Mouse (Mus musculus): Measurements from ENCODE around the gene Zfp652. TPM values are rescaled to one million over a fixed set of nuclear protein-coding genes. Genes with fewer than 3 reads are reported as not detected.

Gene Zfp652
- total and polyA plus RNA-seq, 3 experiments: 3.0 to 9.8 (median 6.2) TPM

- Histone ChIP-seq H3K9ac (ENCODE audit: insufficient read depth, low read depth) (no peak overlapping the region), H3K36me3 (replicated peaks in 1 of 2; ENCODE audit: control insufficient read depth in 1 of 2, insufficient read depth in 1 of 2, low read length in 1 of 2) (no peaks in the 10 kb centered on the region), H3K9me3 (replicated peaks; ENCODE audit: low read length) (peaks cover 14% of the 10 kb centered on the region), H3K4me1 (ENCODE audit: control insufficient read depth in 1 of 2, insufficient read depth in 2 of 2) (peaks cover 3 to 11% of the 10 kb centered on the region in 2 experiments), H3K4me2 (ENCODE audit: insufficient read depth, low read depth, poor library complexity, severe bottlenecking) (no peak overlapping the region), H3K79me2 (replicated peaks; ENCODE audit: control insufficient read depth, extremely low read depth, insufficient read depth, poor library complexity, severe bottlenecking) (no peaks in the 10 kb centered on the region), H3K4me3 (replicated peaks in 1 of 3; ENCODE audit: low read depth in 2 of 3, low read length in 2 of 3, poor library complexity in 1 of 3) (no peak overlapping the region), H3K27me3 (replicated peaks) (peaks cover 15% of the 10 kb centered on the region), H3K27ac (ENCODE audit: insufficient read depth, low read depth) (no peak overlapping the region)
- in situ Hi-C loops (cut with MboI; ENCODE audit: low pct_ligation_motif_present, low pct_unique_long_range_greater_than_20kb, low sequenced_read_pairs): loop anchor here (5.0 kb wide), 1 partner anchor 33 kb away; no protein-coding TSS in a partner anchor
- DNase-seq (ENCODE audit: extremely low read depth): no peak
- no peak for TF ChIP-seq BHLHE40 (IDR thresholded peaks at IDR 0.05; ENCODE audit: low read depth, low read length)
- TF ChIP-seq TBP (conservative IDR thresholded peaks at IDR 0.05; ENCODE audit: low read depth, low read length): no peak
- TF ChIP-seq SMC3 (IDR thresholded peaks at IDR 0.05; ENCODE audit: low read depth, low read length): no peak
- no peak for TF ChIP-seq JUND (conservative IDR thresholded peaks at IDR 0.05; ENCODE audit: low read depth, low read length)
- TF ChIP-seq SIN3A (IDR thresholded peaks at IDR 0.05; ENCODE audit: low read length): no peak
- no peak for TF ChIP-seq JUN (IDR thresholded peaks at IDR 0.05; ENCODE audit: insufficient read depth, low read depth, low read length)
- TF ChIP-seq ZC3H11A (IDR thresholded peaks at IDR 0.05; ENCODE audit: low read depth, low read length): no peak
- no peak for TF ChIP-seq RAD21 (IDR thresholded peaks at IDR 0.05; ENCODE audit: low read depth, low read length)
- no peak for TF ChIP-seq MAFK (IDR thresholded peaks at IDR 0.05; ENCODE audit: insufficient replicate concordance, low read length)
- TF ChIP-seq USF1 (IDR thresholded peaks at IDR 0.05; ENCODE audit: low read depth, low read length): no peak
- TF ChIP-seq UBTF (IDR thresholded peaks at IDR 0.05; ENCODE audit: low read depth, low read length): no peak
- TF ChIP-seq ZKSCAN1 (IDR thresholded peaks at IDR 0.05; ENCODE audit: borderline replicate concordance, low read depth, low read length): no peak
- dilution Hi-C loops (cut with MboI; ENCODE audit: extremely low pct_ligation_motif_present, extremely low pct_unique_long_range_greater_than_20kb, low sequenced_read_pairs): no loop called here
Measured at GRCm38 (mm10) chr11:95815412-95815811, 102.9 kb downstream of the Zfp652 start.

GRCm38 (mm10) chr11:95819138-95819537 is 106.7 kb downstream of the Zfp652 start:
- no peaks in the 10 kb centered on the region for H3K79me2 ChIP-seq (replicated peaks; ENCODE audit: control insufficient read depth, extremely low read depth, insufficient read depth, poor library complexity, severe bottlenecking)
- no peak overlapping the region for H3K4me2 ChIP-seq (ENCODE audit: insufficient read depth, low read depth, poor library complexity, severe bottlenecking)
- no peak overlapping the region for H3K9ac ChIP-seq (ENCODE audit: insufficient read depth, low read depth)
- H3K9me3 ChIP-seq (replicated peaks; ENCODE audit: low read length): peaks cover 10% of the 10 kb centered on the region
- peaks cover 42% of the 10 kb centered on the region for H3K27me3 ChIP-seq (replicated peaks)
- no peak overlapping the region for H3K4me3 ChIP-seq (replicated peaks in 1 of 3; ENCODE audit: low read depth in 2 of 3, low read length in 2 of 3, poor library complexity in 1 of 3)
- no peaks in the 10 kb centered on the region for H3K36me3 ChIP-seq (replicated peaks in 1 of 2; ENCODE audit: control insufficient read depth in 1 of 2, insufficient read depth in 1 of 2, low read length in 1 of 2)
- in situ Hi-C loops (cut with MboI; ENCODE audit: low pct_ligation_motif_present, low pct_unique_long_range_greater_than_20kb, low sequenced_read_pairs): loop anchor here (5.0 kb wide), 1 partner anchor 37 kb away; no protein-coding TSS in a partner anchor
- H3K27ac ChIP-seq (ENCODE audit: insufficient read depth, low read depth): no peak overlapping the region
- no peak for TF ChIP-seq JUND (conservative IDR thresholded peaks at IDR 0.05; ENCODE audit: low read depth, low read length)
- TF ChIP-seq ZNF384 (IDR thresholded peaks at IDR 0.05; ENCODE audit: low read depth, low read length): no peak
- no peak for TF ChIP-seq IRF4 (IDR thresholded peaks at IDR 0.05; ENCODE audit: low read depth, low read length)
- no peak for TF ChIP-seq USF1 (IDR thresholded peaks at IDR 0.05; ENCODE audit: low read depth, low read length)
- no peak for TF ChIP-seq NELFE (IDR thresholded peaks at IDR 0.05; ENCODE audit: low read depth, low read length)
- TF ChIP-seq ETS1 (conservative IDR thresholded peaks at IDR 0.05; ENCODE audit: low read depth, low read length): no peak
- no peak for TF ChIP-seq MXI1 (IDR thresholded peaks at IDR 0.05; ENCODE audit: low read depth, low read length)
- TF ChIP-seq POLR2AphosphoS2 (IDR thresholded peaks at IDR 0.05; ENCODE audit: low read depth, low read length): no peak
- no peak for TF ChIP-seq RCOR1 (conservative IDR thresholded peaks at IDR 0.05; ENCODE audit: low read depth, low read length)
- no peak for TF ChIP-seq CHD1 (IDR thresholded peaks at IDR 0.05; ENCODE audit: low read depth, low read length)
- no peak for TF ChIP-seq EP300 (IDR thresholded peaks at IDR 0.05; ENCODE audit: low read length)
- no peak for TF ChIP-seq CHD2 (IDR thresholded peaks at IDR 0.05; ENCODE audit: low read length)
- no peak for TF ChIP-seq TCF12 (IDR thresholded peaks at IDR 0.05; ENCODE audit: low read depth, low read length)
- TF ChIP-seq ZMIZ1 (IDR thresholded peaks at IDR 0.05; ENCODE audit: low read depth, low read length): no peak
- TF ChIP-seq TBP (conservative IDR thresholded peaks at IDR 0.05; ENCODE audit: low read depth, low read length): no peak
- TF ChIP-seq NRF1 (IDR thresholded peaks at IDR 0.05; ENCODE audit: low read depth, low read length): no peak
- no peak for TF ChIP-seq RAD21 (IDR thresholded peaks at IDR 0.05; ENCODE audit: low read depth, low read length)
- no peak for TF ChIP-seq JUN (IDR thresholded peaks at IDR 0.05; ENCODE audit: insufficient read depth, low read depth, low read length)
- no peak for TF ChIP-seq PAX5 (IDR thresholded peaks at IDR 0.05; ENCODE audit: low read length)
- dilution Hi-C loops (cut with MboI; ENCODE audit: extremely low pct_ligation_motif_present, extremely low pct_unique_long_range_greater_than_20kb, low sequenced_read_pairs): no loop called here
- peaks cover 0 to 7% of the 10 kb centered on the region in 2 experiments; a peak in 2 of 4 replicates for H3K4me1 ChIP-seq (ENCODE audit: control insufficient read depth in 1 of 2, insufficient read depth in 2 of 2)
- DNase-seq (ENCODE audit: extremely low read depth): no peak

Measured in CH12.LX (cell line).